Mouse (Mus musculus): ENCODE results near the gene 3110040N11Rik. TPM values are rescaled to one million over a fixed set of nuclear protein-coding genes. Genes with fewer than 3 reads are reported as not detected.

The 3110040N11Rik gene
- polyA plus RNA-seq, 1 experiment: 23.4 TPM

- H3K27me3 ChIP-seq (ENCODE audit: control insufficient read depth, insufficient read depth, low read length): no peaks in the 10 kb centered on the region
- no peaks in the 10 kb centered on the region for H3K36me3 ChIP-seq (ENCODE audit: control insufficient read depth, insufficient read depth, low read length)
- no peak for TF ChIP-seq CTCF (IDR thresholded peaks at IDR 0.05; ENCODE audit: extremely low read depth, insufficient read length, insufficient replicate concordance, low read depth, low read length)
- TF ChIP-seq POLR2A (IDR thresholded peaks at IDR 0.05; ENCODE audit: low read depth, low read length): no peak
- 22% methylated on average over 8 of the region's 8 CpGs for WGBS
- H3K27ac ChIP-seq (ENCODE audit: insufficient read depth, low read depth, low read length): peak overlapping the region; percentile 75
- no peak overlapping the region; the same call in 1 of the 2 replicates for H3K4me3 ChIP-seq (ENCODE audit: low read depth, low read length)
- peaks cover 5% of the 10 kb centered on the region; the same call in 1 of the 2 replicates for H3K4me1 ChIP-seq (ENCODE audit: control insufficient read depth, insufficient read depth, insufficient read length, low read length)
These were observed 50.4 kb downstream of the 3110040N11Rik start for GRCm38 (mm10) chr7:81738720-81739385.

GRCm38 (mm10) chr7:81735300-81736048 lies 53.8 kb downstream of the 3110040N11Rik start:
- WGBS: 65% methylated on average over 9 of the region's 9 CpGs
- Histone ChIP-seq H3K36me3 (ENCODE audit: control insufficient read depth, insufficient read depth, low read length) (no peaks in the 10 kb centered on the region), H3K27me3 (ENCODE audit: control insufficient read depth, insufficient read depth, low read length) (no peaks in the 10 kb centered on the region), H3K27ac (ENCODE audit: insufficient read depth, low read depth, low read length) (no peak overlapping the region), H3K4me1 (ENCODE audit: control insufficient read depth, insufficient read depth, insufficient read length, low read length) (peaks cover 5% of the 10 kb centered on the region; the same call in 1 of the 2 replicates), H3K4me3 (ENCODE audit: low read depth, low read length) (no peak overlapping the region)
- TF ChIP-seq CTCF (IDR thresholded peaks at IDR 0.05; ENCODE audit: extremely low read depth, insufficient read length, insufficient replicate concordance, low read depth, low read length) (no peak), POLR2A (IDR thresholded peaks at IDR 0.05; ENCODE audit: low read depth, low read length) (no peak)

- no peak overlapping the region for H3K27ac ChIP-seq (ENCODE audit: insufficient read depth, low read depth, low read length)
- H3K4me1 ChIP-seq (ENCODE audit: control insufficient read depth, insufficient read depth, insufficient read length, low read length): no peaks in the 10 kb centered on the region
- H3K27me3 ChIP-seq (ENCODE audit: control insufficient read depth, insufficient read depth, low read length): no peaks in the 10 kb centered on the region
- WGBS: 77% methylated on average over 12 of the region's 12 CpGs
- no peaks in the 10 kb centered on the region for H3K36me3 ChIP-seq (ENCODE audit: control insufficient read depth, insufficient read depth, low read length)
- no peak overlapping the region for H3K4me3 ChIP-seq (ENCODE audit: low read depth, low read length)
- no peak for TF ChIP-seq CTCF (IDR thresholded peaks at IDR 0.05; ENCODE audit: extremely low read depth, insufficient read length, insufficient replicate concordance, low read depth, low read length)
- TF ChIP-seq POLR2A (IDR thresholded peaks at IDR 0.05; ENCODE audit: low read depth, low read length): no peak
These were observed 56.8 kb downstream of the 3110040N11Rik start for GRCm38 (mm10) chr7:81732183-81733089.

Other genes starting within 250 kb of the 3110040N11Rik start
- gene Fsd2, start 222.5 kb downstream of the 3110040N11Rik start, polyA plus RNA-seq (2012; rRNA removed): 0.06 and 0.08 TPM in 2 replicates
- gene Whamm, start 218.2 kb downstream of the 3110040N11Rik start, polyA plus RNA-seq (2012; rRNA removed): 17.5 and 34.0 TPM in 2 replicates
- gene Homer2, start 82.0 kb downstream of the 3110040N11Rik start, polyA plus RNA-seq (2012; rRNA removed): 11.2 and 20.2 TPM in 2 replicates
- gene Ramac, start 26.6 kb downstream of the 3110040N11Rik start, polyA plus RNA-seq (2012; rRNA removed): 1.3 and 3.7 TPM in 2 replicates
- 12.0 and 18.3 TPM in 2 replicates for gene Btbd1, start 40.0 kb upstream of the 3110040N11Rik start, polyA plus RNA-seq (2012; rRNA removed)
- not detected in 2 replicates for gene Gm10160, start 66.3 kb upstream of the 3110040N11Rik start, polyA plus RNA-seq (2012; rRNA removed)
- gene Tm6sf1, start 69.5 kb upstream of the 3110040N11Rik start, polyA plus RNA-seq (2012; rRNA removed): 16.3 and 21.2 TPM in 2 replicates
- gene Hdgfl3, start 145.0 kb upstream of the 3110040N11Rik start, polyA plus RNA-seq (2012; rRNA removed): 1.0 and 1.3 TPM in 2 replicates
- 0.05 and 0.17 TPM in 2 replicates for gene Bnc1, start 202.8 kb upstream of the 3110040N11Rik start, polyA plus RNA-seq (2012; rRNA removed)